Mouse (Mus musculus) intestine, embryonic 14.5 days (tissue): ENCODE measurements around the gene Tra2a. TPM values are rescaled to one million over a fixed set of nuclear protein-coding genes. Genes with fewer than 3 reads are reported as not detected.
A peak's percentile ranks its signal among the peaks of the same experiment; 100 is the strongest.
"Not testable (repeated sequence)": the region's sequence is repeated elsewhere in the genome, so short reads cannot be mapped to it uniquely, and the experiment has no call there.

ENCODE experiments used
- ATAC-seq: fragments of 200-750 bp; cut with Nextera tagmentation; replicated peaks from 2 replicates; pipeline ENCODE4 v1.8.0; 2017; ENCODE audit warnings: low read depth, moderate number of reproducible peaks, moderate TSS enrichment, moderate library complexity; ENCODE audit not compliant: low FRiP score, low TSS enrichment
- DNase-seq: peaks from one replicate; pipeline ENCODE4 v3.0.0-alpha.2; 2018; ENCODE audit warnings: low spot score
- H3K27ac ChIP-seq: fragments of 300-500 bp; sonication (generic); 2 replicates; pipeline ENCODE4 v1.5.1; 2014; ENCODE audit warnings: low read depth, mild to moderate bottlenecking, control low read depth
- H3K27me3 ChIP-seq: fragments of 300-500 bp; sonication (generic); replicated peaks from 2 replicates; pipeline ENCODE4 v1.6.1; 2014; ENCODE audit warnings: low read length, control low read depth; ENCODE audit not compliant: control insufficient read depth, insufficient read depth
- H3K36me3 ChIP-seq: fragments of 300-500 bp; sonication (generic); 2 replicates; pipeline ENCODE4 v1.6.1; 2014; ENCODE audit warnings: low read length, control low read depth; ENCODE audit not compliant: control insufficient read depth, insufficient read depth
- H3K4me1 ChIP-seq: fragments of 300-500 bp; sonication (generic); replicated peaks from 2 replicates; pipeline ENCODE4 v1.6.1; 2014; ENCODE audit warnings: low read length, control low read depth, mixed read lengths; ENCODE audit not compliant: control insufficient read depth, insufficient read depth
- H3K4me2 ChIP-seq: fragments of 300-500 bp; sonication (generic); 2 replicates; pipeline ENCODE4 v1.6.1; 2014; ENCODE audit warnings: low read length
- H3K4me3 ChIP-seq: fragments of 300-500 bp; sonication (generic); 2 replicates; pipeline ENCODE4 v1.5.1; 2014; ENCODE audit warnings: low read depth, low read length, control low read depth, mixed read lengths
- H3K9ac ChIP-seq: fragments of 300-500 bp; sonication (generic); 2 replicates; pipeline ENCODE4 v1.6.1; 2014; ENCODE audit warnings: mild to moderate bottlenecking, low read length
- H3K9me3 ChIP-seq: fragments of 300-500 bp; sonication (generic); 2 replicates; pipeline ENCODE4 v1.6.1; 2016; ENCODE audit warnings: low read length, control low read depth; ENCODE audit not compliant: control insufficient read depth
- WGBS: fragments of 180-500 bp; shearing (Covaris S2); extraction: QIAGEN DNeasy Blood & Tissue Kit; methylation state at CpG from one replicate; pipeline ENCODE4 v1.1.7; 2014; 5-methylcytosine and 5-hydroxymethylcytosine counted together
- polyA plus RNA-seq: library from polyadenylated mRNA; unstranded; fragments of >200 nt; fragmentation: Nextera tagmentation; extraction: Ambion mirVana; gene quantifications from 2 replicates; pipeline ENCODE4 v1.2.1, GENCODE M21; 2014

Tra2a gene
- polyA plus RNA-seq, 1 experiment from 2014 or later = 45.6 TPM

DNA sequence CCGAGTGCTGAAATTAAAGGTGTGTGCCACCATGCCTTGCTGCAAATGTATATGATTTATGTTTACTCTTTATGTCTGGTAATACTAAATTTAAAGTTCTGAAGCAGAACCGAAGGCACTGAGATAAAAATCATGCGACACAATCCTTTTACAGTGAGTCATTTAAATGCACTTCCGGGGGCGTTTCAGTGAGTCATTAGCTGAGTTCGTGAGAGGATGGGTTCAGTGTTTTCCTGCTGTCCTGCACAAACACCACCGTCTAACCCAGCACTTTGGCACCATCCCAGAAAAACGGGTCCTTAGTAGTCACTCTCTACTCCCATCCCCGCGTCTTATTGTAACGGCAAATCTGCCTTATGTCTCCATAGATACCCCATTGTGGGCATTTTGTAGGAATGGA, 6.1 kb upstream of the Tra2a start:
- ATAC-seq = no peak
- H3K4me1 ChIP-seq = no peaks in the 10 kb centered on the region
- 65% methylated on average over 11 of the region's 11 CpGs for WGBS

DNA sequence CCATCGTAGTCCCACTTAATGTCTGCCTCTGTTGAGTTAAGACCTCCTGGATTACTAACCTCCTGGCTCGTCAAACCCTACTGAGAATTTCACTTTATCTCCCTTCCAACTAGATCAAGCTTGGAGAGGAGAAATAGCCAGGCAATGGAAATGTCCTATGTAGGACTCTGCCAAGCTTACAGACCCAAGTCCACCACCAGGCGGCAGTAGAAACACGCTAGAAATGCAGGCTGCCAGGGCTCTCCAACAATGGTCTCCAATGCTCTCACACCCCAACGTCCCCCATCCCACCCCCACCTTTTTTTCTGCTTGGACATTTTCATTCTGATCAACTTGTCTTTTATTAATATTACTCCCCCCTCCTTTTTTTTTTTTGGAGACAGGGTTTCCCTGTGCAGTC, 5.4 kb upstream of the Tra2a start:
- H3K9me3 ChIP-seq = no peaks in the 10 kb centered on the region
- no peak; the same call in 1 of the 2 replicates for ATAC-seq
- peak; percentile 89 for DNase-seq
- no peaks in the 10 kb centered on the region for H3K27me3 ChIP-seq
- H3K4me3 ChIP-seq = no peak overlapping the region
- H3K27ac ChIP-seq = no peak overlapping the region
- H3K36me3 ChIP-seq = no peaks in the 10 kb centered on the region
- 26% methylated on average over 5 of the region's 5 CpGs for WGBS
- no peaks in the 10 kb centered on the region for H3K4me1 ChIP-seq
- no peak overlapping the region for H3K4me2 ChIP-seq
- no peak overlapping the region for H3K9ac ChIP-seq

More for the DNA sequence above, 6.1 kb upstream of the Tra2a start:
- H3K9ac ChIP-seq = no peak overlapping the region
- H3K9me3 ChIP-seq = no peaks in the 10 kb centered on the region
- H3K36me3 ChIP-seq = no peaks in the 10 kb centered on the region
- no peak overlapping the region for H3K4me2 ChIP-seq
- H3K27me3 ChIP-seq = no peaks in the 10 kb centered on the region
- H3K4me3 ChIP-seq = no peak overlapping the region
- H3K27ac ChIP-seq = no peak overlapping the region
- no peak for DNase-seq

DNA sequence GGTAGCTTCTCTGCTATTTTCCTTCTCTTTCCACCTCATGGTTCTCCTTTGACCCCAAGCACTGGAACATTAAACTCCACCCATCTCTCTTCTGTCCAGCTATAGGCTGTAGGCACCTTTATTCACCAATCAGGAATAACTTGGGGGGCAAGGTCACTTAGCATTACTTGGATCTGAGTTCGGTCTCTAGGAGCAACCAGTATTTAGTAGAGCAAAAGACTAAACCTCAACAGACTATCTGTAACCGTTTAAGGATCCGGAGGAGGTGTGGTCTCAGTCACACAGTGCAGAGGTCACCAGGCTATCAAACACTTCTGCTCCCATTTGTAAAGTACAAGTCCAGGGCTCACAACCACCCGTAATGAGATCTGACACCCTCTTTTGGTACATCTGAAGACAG, 3.9 kb upstream of the Tra2a start:
- Histone ChIP-seq H3K9ac (no peak overlapping the region), H3K36me3 (no peaks in the 10 kb centered on the region), H3K4me2 (no peak overlapping the region), H3K4me1 (no peaks in the 10 kb centered on the region), H3K27me3 (no peaks in the 10 kb centered on the region), H3K4me3 (no peak overlapping the region), H3K27ac (no peak overlapping the region), H3K9me3 (no peaks in the 10 kb centered on the region)
- ATAC-seq (no peak), DNase-seq (no peak)
- WGBS = 61% methylated on average over 4 of the region's 4 CpGs

DNA sequence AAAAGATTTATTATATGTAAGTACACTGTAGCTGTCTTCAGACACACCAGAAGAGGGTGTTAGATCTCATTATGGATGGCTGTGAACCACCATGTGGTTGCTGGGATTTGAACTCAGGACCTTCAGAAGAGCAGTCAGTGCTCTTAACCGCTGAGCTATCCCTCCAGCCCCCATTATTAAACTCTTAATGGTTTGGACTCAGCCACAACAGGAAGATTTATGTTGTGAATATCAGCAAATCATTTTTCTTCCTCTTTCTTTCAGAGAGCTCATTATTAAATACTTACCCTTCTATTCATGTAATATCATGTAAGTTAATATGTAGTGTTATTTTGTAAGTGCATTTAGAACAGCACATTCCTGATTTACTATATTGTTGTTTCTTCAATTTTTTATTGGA, 1.4 kb upstream of the Tra2a start:
- not testable (repeated sequence) for H3K27me3 ChIP-seq, H3K27ac ChIP-seq, ATAC-seq, DNase-seq, H3K4me2 ChIP-seq, H3K9ac ChIP-seq, H3K36me3 ChIP-seq, H3K4me3 ChIP-seq, H3K9me3 ChIP-seq
- peaks cover 14% of the 10 kb centered on the region for H3K4me1 ChIP-seq
- 95% methylated on average over 1 of the region's 1 CpGs for WGBS

DNA sequence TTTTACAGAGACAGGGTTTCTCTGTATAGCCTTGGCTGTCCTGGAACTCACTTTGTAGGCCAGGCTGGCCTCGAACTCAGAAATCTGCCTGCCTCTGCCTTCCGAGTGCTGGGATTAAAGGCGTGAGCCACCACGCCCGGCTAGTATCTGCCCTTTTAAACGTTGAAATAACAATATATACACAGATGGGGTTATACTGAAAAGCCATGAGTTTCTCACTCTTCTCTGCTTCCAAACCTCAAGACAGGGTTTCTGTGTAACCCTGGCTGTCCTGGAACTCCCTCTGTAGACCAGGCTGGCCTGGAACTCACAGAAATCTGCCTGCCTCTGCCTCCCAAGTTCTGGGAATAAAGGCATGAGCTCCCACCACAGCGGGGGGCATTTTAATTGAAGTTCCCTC, 613 bp upstream of the Tra2a start:
- not testable (repeated sequence) for H3K4me3 ChIP-seq, H3K27me3 ChIP-seq, DNase-seq, H3K36me3 ChIP-seq, ATAC-seq, H3K9me3 ChIP-seq
- 86% methylated on average over 7 of the region's 7 CpGs for WGBS
- peaks cover 18% of the 10 kb centered on the region for H3K4me1 ChIP-seq
- H3K4me2 ChIP-seq = peak overlapping the region; percentile 83
- H3K9ac ChIP-seq = peak overlapping the region; percentile 98
- H3K27ac ChIP-seq = peak overlapping the region; percentile 99; the same call in 1 of the 2 replicates

DNA sequence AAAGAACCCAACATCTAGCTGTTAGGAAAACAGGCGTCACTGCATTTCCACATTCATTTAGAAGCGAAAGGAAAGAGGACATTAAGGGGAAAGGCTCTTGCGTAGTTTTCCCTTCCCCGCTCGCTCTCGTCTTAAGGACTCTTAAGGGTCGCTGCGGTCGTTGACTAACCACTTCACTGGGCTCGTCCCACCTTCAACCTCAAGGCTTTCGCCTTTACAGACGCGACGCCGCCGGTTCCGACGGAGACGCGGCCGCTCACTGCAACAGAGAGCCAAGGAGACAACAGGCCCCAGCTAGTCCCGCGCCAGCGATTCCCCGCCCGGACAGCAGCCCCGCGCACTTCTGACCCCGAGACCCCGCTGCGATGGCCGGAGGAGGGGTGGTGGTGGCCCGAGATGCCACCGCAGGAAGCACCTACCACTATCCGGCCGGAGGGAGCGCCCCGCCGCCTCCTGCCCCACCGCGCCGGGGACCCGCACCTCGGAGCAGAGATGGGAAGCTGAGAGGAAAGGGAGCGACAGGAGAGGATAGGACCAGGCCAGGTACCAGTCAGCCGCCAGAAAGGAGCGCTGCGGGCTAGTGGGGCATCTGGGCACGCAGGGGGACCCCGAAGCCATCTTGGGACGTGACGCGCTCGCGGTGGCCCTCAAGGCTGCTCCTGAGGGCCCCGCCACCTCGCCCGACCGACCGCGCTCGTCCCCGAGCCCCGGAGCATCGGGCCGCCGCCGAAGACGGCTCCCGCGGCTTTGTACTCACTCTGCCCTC, 569 bp downstream of the Tra2a start:
- ATAC-seq = peak; percentile 54
- Histone ChIP-seq H3K9me3 (no peaks in the 10 kb centered on the region), H3K9ac (peak overlapping the region; percentile 98), H3K4me1 (peaks cover 19% of the 10 kb centered on the region), H3K4me3 (peak overlapping the region; percentile 99), H3K4me2 (peak overlapping the region; percentile 83), H3K36me3 (0 out of 2 replicates have a peak, but pooled peaks cover 3% of the 10 kb centered on the region), H3K27ac (peak overlapping the region; percentile 99), H3K27me3 (no peaks in the 10 kb centered on the region)
- DNase-seq = peak; percentile 88
- WGBS = under 1% methylated on average over 70 of the region's 71 CpGs

DNA sequence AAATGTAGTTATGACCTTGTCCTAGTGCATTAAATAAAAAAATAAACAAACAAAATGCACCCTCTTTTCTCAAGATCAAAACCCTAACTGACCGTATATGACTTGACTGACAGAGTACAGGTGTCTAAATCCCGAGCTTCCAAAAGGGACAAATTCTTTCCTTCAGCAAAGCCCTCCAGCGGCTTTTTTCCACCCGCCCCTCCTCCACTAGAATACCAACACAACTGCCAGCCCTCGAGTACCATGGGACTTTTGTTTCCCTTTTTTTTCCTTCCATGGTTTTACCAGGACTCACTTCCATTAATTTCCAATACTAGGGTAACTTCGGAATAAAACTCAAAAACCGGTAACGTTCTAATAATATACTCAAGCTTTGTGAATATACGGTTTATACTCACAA, 1.4 kb downstream of the Tra2a start:
- Histone ChIP-seq H3K4me1 (peaks cover 19% of the 10 kb centered on the region), H3K27me3 (no peaks in the 10 kb centered on the region), H3K9ac (peak overlapping the region; percentile 98), H3K9me3 (no peaks in the 10 kb centered on the region), H3K27ac (no peak overlapping the region), H3K36me3 (0 out of 2 replicates have a peak, but pooled peaks cover 3% of the 10 kb centered on the region), H3K4me3 (peak overlapping the region; percentile 99), H3K4me2 (peak overlapping the region; percentile 83)
- no peak for ATAC-seq
- no peak for DNase-seq
- WGBS = 1% methylated on average over 9 of the region's 9 CpGs

DNA sequence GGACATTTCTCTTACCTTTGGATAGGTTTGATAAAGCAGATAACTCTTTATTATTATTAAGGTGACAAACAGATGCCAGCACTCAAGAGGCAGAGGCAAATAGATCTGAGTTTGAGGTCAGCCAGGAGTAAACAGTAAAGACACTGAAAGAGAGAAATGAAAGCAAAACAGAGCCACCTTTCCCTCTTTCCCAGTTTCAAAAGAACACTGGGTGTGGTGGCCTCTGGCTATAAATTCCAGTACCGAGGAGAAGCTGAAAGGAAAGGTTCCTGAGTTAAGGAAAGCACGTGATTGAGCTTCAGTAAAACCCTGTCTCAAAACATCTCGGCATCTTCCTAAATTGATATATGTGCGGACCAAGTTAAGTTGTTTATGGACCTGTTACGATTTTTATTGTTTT, 4.1 kb downstream of the Tra2a start:
- Histone ChIP-seq H3K4me1 (peaks cover 19% of the 10 kb centered on the region), H3K9ac (0 out of 2 replicates have a peak overlapping the region, but pooled peaks have one; percentile 13), H3K27me3 (no peaks in the 10 kb centered on the region), H3K9me3 (no peaks in the 10 kb centered on the region), H3K36me3 (0 out of 2 replicates have a peak, but pooled peaks cover 3% of the 10 kb centered on the region), H3K27ac (no peak overlapping the region), H3K4me3 (no peak overlapping the region), H3K4me2 (peak overlapping the region; percentile 18)
- DNase-seq (no peak), ATAC-seq (no peak)
- 31% methylated on average over 5 of the region's 5 CpGs for WGBS

DNA sequence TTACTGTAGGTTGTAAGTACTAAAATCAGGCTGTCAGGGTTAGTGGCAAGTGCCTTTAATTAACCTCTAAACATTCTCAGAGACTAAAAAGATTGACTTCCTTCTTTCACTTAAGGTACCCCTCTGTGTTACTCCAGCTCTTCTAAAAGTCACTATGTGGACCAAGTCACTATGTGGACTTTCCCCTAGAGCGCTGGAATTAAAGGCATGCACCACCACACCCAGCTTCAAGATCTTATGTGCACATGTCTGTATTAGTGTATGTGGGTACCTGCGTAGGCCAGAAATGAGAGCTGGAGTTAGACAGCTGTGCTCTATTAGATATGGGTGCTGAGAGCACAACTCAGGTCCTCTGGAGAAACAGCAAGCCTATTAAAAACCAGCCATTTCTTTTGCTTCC, 6.0 kb downstream of the Tra2a start:
- H3K36me3 ChIP-seq = 0 out of 2 replicates have a peak, but pooled peaks cover 3% of the 10 kb centered on the region
- no peaks in the 10 kb centered on the region for H3K9me3 ChIP-seq
- 79% methylated on average over 2 of the region's 2 CpGs for whole genome bisulfite sequencing
- H3K4me3 ChIP-seq = no peak overlapping the region
- no peak for ATAC-seq
- DNase-seq = no peak
- no peaks in the 10 kb centered on the region for H3K27me3 ChIP-seq
- H3K9ac ChIP-seq = no peak overlapping the region
- H3K27ac ChIP-seq = no peak overlapping the region
- peaks cover 19% of the 10 kb centered on the region for H3K4me1 ChIP-seq
- H3K4me2 ChIP-seq = no peak overlapping the region
